Mouse (Mus musculus) midbrain, postnatal 0 days (tissue): ENCODE data around the gene Arl15. TPM values are rescaled to one million over a fixed set of nuclear protein-coding genes. Genes with fewer than 3 reads are reported as not detected.

Source experiments
- ATAC-seq: fragments of 200-750 bp; cut with Nextera tagmentation; 2 replicates; pipeline ENCODE4 v1.8.0; 2017; ENCODE audit warnings: moderate number of reproducible peaks, mild to moderate bottlenecking, moderate TSS enrichment, moderate library complexity; ENCODE audit not compliant: low FRiP score
- DNase-seq: peaks from one replicate; pipeline ENCODE4 v3.0.0-alpha.2; 2015; ENCODE audit warnings: low spot score
- H3K27ac ChIP-seq: fragments of 300-500 bp; sonication (generic); 2 replicates; pipeline ENCODE4 v1.5.1; 2014; ENCODE audit warnings: low read depth, mild to moderate bottlenecking, low read length, mixed read lengths
- H3K27me3 ChIP-seq: fragments of 300-500 bp; sonication (generic); 2 replicates; pipeline ENCODE4 v1.6.1; 2014; ENCODE audit warnings: low read length, control low read depth, mixed read lengths; ENCODE audit not compliant: insufficient read depth
- H3K36me3 ChIP-seq: fragments of 300-500 bp; sonication (generic); 2 replicates; pipeline ENCODE4 v1.6.1; 2014; ENCODE audit warnings: low read length, control low read depth, mixed read lengths; ENCODE audit not compliant: insufficient read depth
- H3K4me1 ChIP-seq: fragments of 300-500 bp; sonication (generic); 2 replicates; pipeline ENCODE4 v1.6.1; 2014; ENCODE audit warnings: mild to moderate bottlenecking, control low read depth, antibody characterized with exemption, low read length, mixed read lengths; ENCODE audit not compliant: insufficient read depth
- H3K4me2 ChIP-seq: fragments of 300-500 bp; sonication (generic); 2 replicates; pipeline ENCODE4 v1.6.1; 2014; ENCODE audit warnings: low read depth, mild to moderate bottlenecking, low read length, mixed read lengths; ENCODE audit not compliant: poor library complexity, severe bottlenecking
- H3K4me3 ChIP-seq: fragments of 300-500 bp; sonication (generic); 2 replicates; pipeline ENCODE4 v1.5.1; 2014; ENCODE audit warnings: low read depth, mild to moderate bottlenecking, low read length, moderate library complexity
- H3K9ac ChIP-seq: fragments of 300-500 bp; sonication (generic); replicated peaks from 2 replicates; pipeline ENCODE4 v1.6.1; 2014; ENCODE audit warnings: mild to moderate bottlenecking, low read length, moderate library complexity, mixed read lengths; ENCODE audit not compliant: poor library complexity, severe bottlenecking
- H3K9me3 ChIP-seq: fragments of 300-500 bp; sonication (generic); 2 replicates; pipeline ENCODE4 v1.6.1; 2016; ENCODE audit warnings: low read length, control low read depth
- CTCF ChIP-seq: IDR thresholded peaks from 2 replicates; pipeline ENCODE4 v1.5.1; 2016; ENCODE audit warnings: antibody characterized with exemption, mild to moderate bottlenecking
- WGBS: fragments of 180-500 bp; shearing (Covaris S2); extraction: QIAGEN DNeasy Blood & Tissue Kit; methylation state at CpG from one replicate; pipeline ENCODE4 v1.1.7; 2014; 5-methylcytosine and 5-hydroxymethylcytosine counted together
- polyA plus RNA-seq: library from polyadenylated mRNA; unstranded; fragments of >200 nt; fragmentation: Nextera tagmentation; extraction: Ambion mirVana; gene quantifications from 2 replicates; pipeline ENCODE4 v1.2.1, GENCODE M21; 2015
- total RNA-seq: library from RNA; depleted of rRNA; stranded (reverse); fragments of >200 nt; gene quantifications from 2 replicates; pipeline ENCODE4 v1.2.3, GENCODE M21; 2014; rRNA removed

Arl15 gene
- total and polyA plus RNA-seq, 2 experiments from 2014 or later = 16.8 to 54.8 TPM

DNA sequence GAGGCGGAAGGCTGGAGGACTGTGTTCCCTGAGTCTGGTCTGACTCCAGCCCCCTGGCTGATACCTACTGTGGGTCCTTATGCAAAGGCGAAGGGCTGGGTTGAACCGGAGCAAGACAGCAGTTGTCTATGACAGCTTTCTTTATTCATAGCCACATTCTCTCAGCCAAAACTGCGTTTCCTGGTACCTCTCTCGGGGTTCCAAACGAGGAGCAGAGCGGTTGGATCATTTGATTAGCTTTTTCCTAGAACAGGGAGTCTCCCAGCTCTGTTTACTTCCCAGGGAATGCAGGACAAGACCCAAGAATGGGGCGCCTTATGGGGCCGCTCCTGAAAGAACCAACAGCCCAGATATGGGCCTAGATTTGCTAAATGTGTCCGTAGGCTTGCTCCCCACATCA is 396.6 kb downstream of the Arl15 start:
- H3K4me3 ChIP-seq = no peak overlapping the region
- H3K9ac ChIP-seq = no peak overlapping the region
- H3K4me1 ChIP-seq = no peaks in the 10 kb centered on the region
- H3K27ac ChIP-seq = no peak overlapping the region
- DNase-seq (no peak), ATAC-seq (no peak)
- no peaks in the 10 kb centered on the region for H3K27me3 ChIP-seq
- no peaks in the 10 kb centered on the region for H3K36me3 ChIP-seq
- no peak for TF ChIP-seq CTCF
- WGBS = 86% methylated on average over 10 of the region's 10 CpGs
- no peaks in the 10 kb centered on the region for H3K9me3 ChIP-seq
- no peak overlapping the region for H3K4me2 ChIP-seq

DNA sequence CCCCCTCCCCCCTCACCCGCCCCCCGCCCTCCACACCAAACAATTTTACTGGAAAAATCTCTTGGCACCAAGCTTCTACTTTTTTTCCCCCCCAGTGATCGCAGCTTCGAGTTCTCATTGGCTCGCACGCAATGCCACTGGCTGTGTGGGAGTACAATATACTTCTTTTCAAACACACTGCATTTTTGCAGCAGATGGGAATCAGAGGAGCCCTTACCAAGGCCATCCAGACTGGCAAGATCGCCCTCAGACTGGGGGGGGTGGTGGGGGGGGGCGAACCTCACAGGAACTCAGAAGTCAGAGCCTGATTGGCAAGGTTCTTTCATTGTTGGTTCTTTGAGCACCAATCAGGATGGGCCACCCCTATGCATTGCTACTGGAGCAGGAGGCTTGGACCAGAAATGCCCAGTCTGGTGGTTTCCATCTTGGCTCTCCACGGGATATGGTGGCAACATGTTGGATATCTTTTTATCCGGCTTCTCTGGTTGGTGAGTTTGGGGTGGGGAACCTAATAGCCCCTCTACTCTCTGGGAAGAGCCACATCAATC is 404.0 kb downstream of the Arl15 start:
- Histone ChIP-seq H3K27ac (no peak overlapping the region), H3K36me3 (no peaks in the 10 kb centered on the region), H3K4me1 (no peaks in the 10 kb centered on the region), H3K4me3 (no peak overlapping the region), H3K27me3 (no peaks in the 10 kb centered on the region), H3K9ac (no peak overlapping the region), H3K9me3 (no peaks in the 10 kb centered on the region), H3K4me2 (peak overlapping the region; percentile 1; the same call in 1 of the 2 replicates)
- no peak for TF ChIP-seq CTCF
- DNase-seq = peak; percentile 17
- 86% methylated on average over 10 of the region's 10 CpGs for WGBS
- ATAC-seq = no peak

DNA sequence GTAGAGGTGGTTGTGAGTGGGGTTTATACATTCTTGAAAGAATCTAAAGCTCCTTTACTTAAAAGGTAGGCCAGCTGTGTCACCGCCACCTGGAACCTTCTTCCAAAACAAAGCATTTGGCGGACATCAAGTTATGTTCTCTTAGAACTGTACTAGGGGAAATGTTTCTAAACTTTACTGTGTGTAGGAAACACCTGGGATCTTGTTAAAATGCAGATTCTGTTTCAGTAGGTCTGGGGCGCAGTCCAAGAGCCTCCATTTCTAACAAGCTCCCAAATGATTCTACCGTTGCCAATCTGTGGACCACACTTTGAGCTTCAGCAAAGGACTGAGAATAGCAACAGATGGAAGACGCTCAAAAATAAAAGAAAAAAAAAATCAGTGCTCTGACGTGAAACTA is 405.4 kb downstream of the Arl15 start:
- Histone ChIP-seq H3K27me3 (no peaks in the 10 kb centered on the region), H3K4me3 (no peak overlapping the region), H3K27ac (no peak overlapping the region), H3K9ac (no peak overlapping the region), H3K36me3 (no peaks in the 10 kb centered on the region), H3K4me2 (no peak overlapping the region), H3K9me3 (no peaks in the 10 kb centered on the region), H3K4me1 (no peaks in the 10 kb centered on the region)
- ATAC-seq = no peak
- DNase-seq = no peak
- WGBS = 89% methylated on average over 6 of the region's 6 CpGs
- no peak for TF ChIP-seq CTCF

DNA sequence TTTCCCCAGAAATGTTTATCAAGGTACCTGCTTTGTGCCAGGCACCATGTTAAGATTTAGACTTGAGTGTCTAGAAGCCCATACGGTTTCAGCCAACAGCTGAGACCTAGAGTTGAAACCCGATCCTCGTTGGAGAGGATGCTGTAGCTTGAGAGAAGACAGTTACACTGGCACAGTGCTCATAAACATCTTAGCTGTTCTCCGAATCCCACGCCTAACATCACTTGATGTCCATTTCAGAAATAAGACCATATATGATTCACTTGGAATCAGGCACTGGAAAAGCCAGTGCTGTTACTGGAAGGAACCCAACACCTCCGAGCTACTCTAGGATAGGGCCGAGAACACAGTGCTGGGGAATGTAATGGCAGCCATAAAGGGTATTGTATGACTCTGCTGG is 406.2 kb downstream of the Arl15 start:
- Histone ChIP-seq H3K9me3 (no peaks in the 10 kb centered on the region), H3K4me3 (no peak overlapping the region), H3K27me3 (no peaks in the 10 kb centered on the region), H3K27ac (no peak overlapping the region), H3K9ac (no peak overlapping the region), H3K4me1 (no peaks in the 10 kb centered on the region), H3K36me3 (no peaks in the 10 kb centered on the region), H3K4me2 (no peak overlapping the region)
- ATAC-seq (no peak), DNase-seq (no peak)
- TF ChIP-seq CTCF = no peak
- WGBS = 92% methylated on average over 7 of the region's 7 CpGs

DNA sequence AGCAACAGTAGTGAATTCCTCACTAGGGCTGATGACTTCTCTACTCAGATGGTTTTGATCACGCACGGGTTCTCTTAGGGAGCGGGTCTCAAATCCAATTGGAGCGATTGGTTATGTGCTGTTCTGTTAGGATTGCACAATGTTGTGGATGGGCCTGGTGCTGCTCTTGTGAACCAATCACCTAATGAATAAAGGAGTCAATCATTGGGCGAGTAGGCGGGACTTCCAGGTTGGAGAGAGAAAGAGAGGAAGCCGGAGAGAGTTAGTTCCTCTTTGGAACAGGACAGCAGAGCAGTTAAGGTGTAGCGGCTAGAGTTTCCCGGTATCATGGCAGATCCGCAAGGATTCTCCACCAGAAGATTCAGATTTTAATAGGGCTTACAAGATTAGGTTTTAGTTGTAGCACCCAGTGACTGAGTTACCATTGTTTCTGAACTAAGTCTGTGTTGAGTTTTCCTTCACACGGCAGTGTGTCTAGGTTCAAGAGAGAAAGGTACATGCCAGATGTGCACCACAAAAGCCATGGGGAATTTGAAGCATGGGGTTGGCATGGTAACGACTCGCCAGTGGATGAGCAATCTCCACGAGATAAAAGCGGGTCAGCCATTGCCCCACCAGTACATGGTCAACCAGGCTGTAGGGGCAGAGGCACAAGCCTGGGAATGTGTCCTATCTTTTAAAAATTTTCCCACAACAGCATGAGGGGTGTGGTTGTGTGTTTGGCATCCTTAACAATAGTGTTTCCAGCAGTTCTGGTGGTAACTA is 408.7 kb downstream of the Arl15 start:
- DNase-seq (no peak), ATAC-seq (no peak)
- Histone ChIP-seq H3K27me3 (no peaks in the 10 kb centered on the region), H3K27ac (no peak overlapping the region), H3K36me3 (no peaks in the 10 kb centered on the region), H3K9ac (no peak overlapping the region), H3K4me1 (no peaks in the 10 kb centered on the region), H3K4me3 (no peak overlapping the region), H3K4me2 (no peak overlapping the region), H3K9me3 (no peaks in the 10 kb centered on the region)
- WGBS = 84% methylated on average over 15 of the region's 15 CpGs
- no peak for TF ChIP-seq CTCF

Other genes with a start within 250 kb of the Arl15 start
- gene Snx18, start 175.9 kb upstream of the Arl15 start, total RNA-seq = 34.7 and 35.8 TPM in 2 replicates
- gene Snx18, start 175.9 kb upstream of the Arl15 start, polyA plus RNA-seq = 8.4 and 9.5 TPM in 2 replicates
- gene Hspb3, start 130.8 kb upstream of the Arl15 start, total RNA-seq = not detected in 2 replicates
- 0.82 and 1.0 TPM in 2 replicates for gene Hspb3, start 130.8 kb upstream of the Arl15 start, polyA plus RNA-seq